Mouse (Mus musculus) embryonic facial prominence, embryonic 10.5 days (tissue): ENCODE measurements around the gene Cwc27. TPM values are rescaled to one million over a fixed set of nuclear protein-coding genes. Genes with fewer than 3 reads are reported as not detected.

Source experiments
- DNase-seq: peaks from one replicate; pipeline ENCODE4 v3.0.0-alpha.2; 2017; ENCODE audit warnings: low spot score
- H3K27ac ChIP-seq: fragments of 300-500 bp; sonication (generic); replicated peaks from 2 replicates; pipeline ENCODE4 v1.5.1; 2016; ENCODE audit warnings: mild to moderate bottlenecking
- H3K27me3 ChIP-seq: fragments of 300-500 bp; sonication (generic); replicated peaks from 2 replicates; pipeline ENCODE4 v1.6.1; 2016; ENCODE audit warnings: low read depth, mild to moderate bottlenecking; ENCODE audit not compliant: poor library complexity, severe bottlenecking
- H3K36me3 ChIP-seq: fragments of 300-500 bp; sonication (generic); replicated peaks from 2 replicates; pipeline ENCODE4 v1.6.1; 2016; ENCODE audit warnings: mild to moderate bottlenecking, moderate library complexity
- H3K4me1 ChIP-seq: fragments of 300-500 bp; sonication (generic); 2 replicates; pipeline ENCODE4 v1.6.1; 2016
- H3K4me3 ChIP-seq: fragments of 300-500 bp; sonication (generic); 2 replicates; pipeline ENCODE4 v1.5.1; 2016; ENCODE audit warnings: mild to moderate bottlenecking, moderate library complexity
- H3K9me3 ChIP-seq: fragments of 300-500 bp; sonication (generic); 2 replicates; pipeline ENCODE4 v1.6.1; 2016; ENCODE audit warnings: mild to moderate bottlenecking
- WGBS: fragments of 180-500 bp; shearing (Covaris S2); methylation state at CpG from one replicate; pipeline ENCODE4 v1.1.7; 2016; 5-methylcytosine and 5-hydroxymethylcytosine counted together
- polyA plus RNA-seq: library from polyadenylated mRNA; unstranded; fragments of >200 nt; fragmentation: Nextera tagmentation; extraction: Ambion mirVana; gene quantifications from 2 replicates; pipeline ENCODE4 v1.2.1, GENCODE M21; 2016

Cwc27 gene
- polyA plus RNA-seq, 1 experiment from 2014 or later = 33.3 TPM

- WGBS = 92% methylated on average over 7 of the region's 7 CpGs
- peaks cover 8% of the 10 kb centered on the region for H3K4me1 ChIP-seq
- no peak for DNase-seq
- H3K27me3 ChIP-seq = no peaks in the 10 kb centered on the region
- no peaks in the 10 kb centered on the region for H3K9me3 ChIP-seq
- no peak overlapping the region for H3K27ac ChIP-seq
- H3K36me3 ChIP-seq = peaks cover 21% of the 10 kb centered on the region
- H3K4me3 ChIP-seq = no peak overlapping the region
Observed at GRCm38 (mm10) chr13:104660042-104660680, 156.8 kb downstream of the Cwc27 start.

GRCm38 (mm10) chr13:104656666-104657272 lies 160.2 kb downstream of the Cwc27 start:
- H3K27ac ChIP-seq = no peak overlapping the region
- H3K4me1 ChIP-seq = peaks cover 20% of the 10 kb centered on the region
- H3K4me3 ChIP-seq = no peak overlapping the region
- DNase-seq = no peak
- H3K27me3 ChIP-seq = no peaks in the 10 kb centered on the region
- H3K9me3 ChIP-seq = no peaks in the 10 kb centered on the region
- peaks cover 21% of the 10 kb centered on the region for H3K36me3 ChIP-seq
- WGBS = 90% methylated on average over 5 of the region's 5 CpGs

- Histone ChIP-seq H3K27ac (no peak overlapping the region), H3K9me3 (no peaks in the 10 kb centered on the region), H3K36me3 (peaks cover 9% of the 10 kb centered on the region), H3K4me1 (peaks cover 27% of the 10 kb centered on the region), H3K27me3 (no peaks in the 10 kb centered on the region), H3K4me3 (no peak overlapping the region)
- 71% methylated on average over 3 of the region's 3 CpGs for WGBS
- DNase-seq = no peak
Observed at GRCm38 (mm10) chr13:104655137-104655536, 161.8 kb downstream of the Cwc27 start.

- 91% methylated on average over 2 of the region's 2 CpGs for WGBS
- no peak overlapping the region for H3K27ac ChIP-seq
- no peaks in the 10 kb centered on the region for H3K9me3 ChIP-seq
- H3K36me3 ChIP-seq = peaks cover 1% of the 10 kb centered on the region
- H3K4me3 ChIP-seq = no peak overlapping the region
- DNase-seq = no peak
- no peaks in the 10 kb centered on the region for H3K27me3 ChIP-seq
- H3K4me1 ChIP-seq = peaks cover 29% of the 10 kb centered on the region
Observed at GRCm38 (mm10) chr13:104651763-104652162, 165.2 kb downstream of the Cwc27 start.

- Histone ChIP-seq H3K4me3 (no peak overlapping the region), H3K27ac (no peak overlapping the region), H3K27me3 (no peaks in the 10 kb centered on the region), H3K36me3 (0 out of 2 replicates have a peak, but pooled peaks cover 3% of the 10 kb centered on the region), H3K9me3 (no peaks in the 10 kb centered on the region), H3K4me1 (peaks cover 29% of the 10 kb centered on the region)
- no peak for DNase-seq
- WGBS = 68% methylated on average over 2 of the region's 2 CpGs
Observed at GRCm38 (mm10) chr13:104650654-104651053, 166.3 kb downstream of the Cwc27 start.

- 59% methylated on average over 5 of the region's 5 CpGs for WGBS
- no peak for DNase-seq
- H3K36me3 ChIP-seq = 0 out of 2 replicates have a peak, but pooled peaks cover 3% of the 10 kb centered on the region
- no peak overlapping the region for H3K4me3 ChIP-seq
- H3K27ac ChIP-seq = no peak overlapping the region
- peaks cover 25% of the 10 kb centered on the region for H3K4me1 ChIP-seq
- no peaks in the 10 kb centered on the region for H3K9me3 ChIP-seq
- H3K27me3 ChIP-seq = no peaks in the 10 kb centered on the region
Observed at GRCm38 (mm10) chr13:104650145-104650544, 166.8 kb downstream of the Cwc27 start.

GRCm38 (mm10) chr13:104645778-104646425 lies 171.0 kb downstream of the Cwc27 start:
- WGBS = 91% methylated on average over 6 of the region's 6 CpGs
- no peak for DNase-seq
- Histone ChIP-seq H3K27ac (no peak overlapping the region), H3K4me3 (no peak overlapping the region), H3K4me1 (peaks cover 8% of the 10 kb centered on the region), H3K9me3 (no peaks in the 10 kb centered on the region), H3K36me3 (0 out of 2 replicates have a peak, but pooled peaks cover 3% of the 10 kb centered on the region), H3K27me3 (no peaks in the 10 kb centered on the region)

GRCm38 (mm10) chr13:104644185-104644584 lies 172.8 kb downstream of the Cwc27 start:
- H3K27ac ChIP-seq = no peak overlapping the region
- H3K36me3 ChIP-seq = peaks cover 5% of the 10 kb centered on the region
- H3K9me3 ChIP-seq = no peaks in the 10 kb centered on the region
- H3K27me3 ChIP-seq = no peaks in the 10 kb centered on the region
- WGBS = 91% methylated on average over 1 of the region's 1 CpGs
- DNase-seq = no peak
- peaks cover 4% of the 10 kb centered on the region; the same call in 1 of the 2 replicates for H3K4me1 ChIP-seq
- H3K4me3 ChIP-seq = no peak overlapping the region

- no peaks in the 10 kb centered on the region for H3K27me3 ChIP-seq
- no peaks in the 10 kb centered on the region for H3K9me3 ChIP-seq
- 87% methylated on average over 5 of the region's 5 CpGs for WGBS
- no peak overlapping the region for H3K27ac ChIP-seq
- DNase-seq = no peak
- H3K36me3 ChIP-seq = peaks cover 9% of the 10 kb centered on the region
- H3K4me1 ChIP-seq = peaks cover 10% of the 10 kb centered on the region
- no peak overlapping the region for H3K4me3 ChIP-seq
Observed at GRCm38 (mm10) chr13:104640694-104641454, 176.1 kb downstream of the Cwc27 start.

- H3K27me3 ChIP-seq = no peaks in the 10 kb centered on the region
- no peak overlapping the region for H3K27ac ChIP-seq
- 87% methylated on average over 3 of the region's 3 CpGs for WGBS
Observed at GRCm38 (mm10) chr13:104638988-104639387, 178.0 kb downstream of the Cwc27 start.

GRCm38 (mm10) chr13:104635965-104636462 lies 180.9 kb downstream of the Cwc27 start:
- no peak overlapping the region for H3K27ac ChIP-seq
- H3K9me3 ChIP-seq = no peaks in the 10 kb centered on the region
- no peak for DNase-seq
- H3K4me3 ChIP-seq = no peak overlapping the region
- H3K4me1 ChIP-seq = peaks cover 33% of the 10 kb centered on the region
- H3K36me3 ChIP-seq = peaks cover 7% of the 10 kb centered on the region
- no peaks in the 10 kb centered on the region for H3K27me3 ChIP-seq
- WGBS = 85% methylated on average over 6 of the region's 6 CpGs

More at GRCm38 (mm10) chr13:104638988-104639387, 178.0 kb downstream of the Cwc27 start:
- DNase-seq = no peak
- H3K36me3 ChIP-seq = peaks cover 7% of the 10 kb centered on the region
- no peak overlapping the region for H3K4me3 ChIP-seq
- peaks cover 22% of the 10 kb centered on the region for H3K4me1 ChIP-seq
- H3K9me3 ChIP-seq = no peaks in the 10 kb centered on the region

- Histone ChIP-seq H3K27ac (no peak overlapping the region), H3K4me1 (peaks cover 28% of the 10 kb centered on the region; the same call in 1 of the 2 replicates), H3K27me3 (no peaks in the 10 kb centered on the region), H3K9me3 (no peaks in the 10 kb centered on the region), H3K36me3 (peaks cover 16% of the 10 kb centered on the region), H3K4me3 (no peak overlapping the region)
- DNase-seq = no peak
- WGBS = 87% methylated on average over 2 of the region's 2 CpGs
Observed at GRCm38 (mm10) chr13:104634708-104635107, 182.2 kb downstream of the Cwc27 start.
